Mouse (Mus musculus): Measurements from ENCODE around the gene D630003M21Rik. TPM values are rescaled to one million over a fixed set of nuclear protein-coding genes. Genes with fewer than 3 reads are reported as not detected.
A peak's percentile ranks its signal among the peaks of the same experiment; 100 is the strongest.

D630003M21Rik gene
- polyA plus RNA-seq, 1 experiment = 3.7 TPM

DNA sequence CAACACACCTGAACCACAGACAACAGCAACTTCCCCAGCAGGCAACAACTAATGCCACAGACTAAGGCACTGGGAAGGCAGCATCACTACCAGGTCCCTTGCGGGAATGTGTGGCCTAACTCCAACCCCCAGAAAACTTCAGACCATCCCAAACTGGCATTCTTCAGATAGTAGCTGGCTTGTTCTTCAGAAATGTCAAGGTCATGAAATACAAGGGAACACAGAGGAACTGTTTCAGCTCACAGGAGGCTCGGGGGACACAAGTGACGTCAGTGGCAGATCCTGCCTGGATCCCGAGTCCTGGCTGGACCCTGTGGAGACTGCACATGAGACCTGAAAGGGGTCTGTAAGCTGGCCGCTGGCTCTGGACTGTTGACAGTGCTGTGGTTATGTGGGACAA is 24.8 kb upstream of the D630003M21Rik start:
- no peak for DNase-seq (ENCODE audit: low read depth)
- TF ChIP-seq POLR2A (IDR thresholded peaks at IDR 0.05; ENCODE audit: borderline replicate concordance, extremely low read depth, insufficient read depth, insufficient read length, poor library complexity, severe bottlenecking) (no peak), CTCF (IDR thresholded peaks at IDR 0.05; ENCODE audit: borderline replicate concordance, extremely low read depth, insufficient read depth, insufficient read length) (no peak)

GRCm38 (mm10) chr2:158250558-158250957 is 21.5 kb upstream of the D630003M21Rik start:
- TF ChIP-seq POLR2A (IDR thresholded peaks at IDR 0.05; ENCODE audit: borderline replicate concordance, extremely low read depth, insufficient read depth, insufficient read length, poor library complexity, severe bottlenecking) (no peak), CTCF (IDR thresholded peaks at IDR 0.05; ENCODE audit: borderline replicate concordance, extremely low read depth, insufficient read depth, insufficient read length) (no peak)
- DNase-seq (ENCODE audit: low read depth) = no peak

DNA sequence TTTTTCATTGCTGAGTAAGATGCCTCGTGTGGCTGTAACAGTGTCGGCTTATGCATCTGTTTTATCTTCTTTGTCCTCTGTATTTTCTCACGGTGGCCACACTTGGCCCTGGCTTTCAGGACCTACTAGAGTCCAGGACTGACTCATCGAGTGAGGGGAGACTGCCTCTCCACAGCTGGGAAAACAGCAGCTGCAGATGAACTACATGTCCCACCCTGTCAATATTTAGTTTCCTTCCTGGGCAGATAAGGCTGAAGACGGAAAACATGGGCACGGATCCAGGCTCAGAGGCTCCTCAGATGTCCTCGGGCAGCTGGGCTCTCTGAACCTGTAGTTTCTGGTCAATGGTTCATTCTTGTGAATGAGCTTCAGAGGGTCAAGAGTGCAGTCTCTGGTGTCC is 19.3 kb upstream of the D630003M21Rik start:
- no peak for DNase-seq (ENCODE audit: low read depth)
- TF ChIP-seq CTCF (IDR thresholded peaks at IDR 0.05; ENCODE audit: borderline replicate concordance, extremely low read depth, insufficient read depth, insufficient read length) = no peak
- no peak for TF ChIP-seq POLR2A (IDR thresholded peaks at IDR 0.05; ENCODE audit: borderline replicate concordance, extremely low read depth, insufficient read depth, insufficient read length, poor library complexity, severe bottlenecking)

DNA sequence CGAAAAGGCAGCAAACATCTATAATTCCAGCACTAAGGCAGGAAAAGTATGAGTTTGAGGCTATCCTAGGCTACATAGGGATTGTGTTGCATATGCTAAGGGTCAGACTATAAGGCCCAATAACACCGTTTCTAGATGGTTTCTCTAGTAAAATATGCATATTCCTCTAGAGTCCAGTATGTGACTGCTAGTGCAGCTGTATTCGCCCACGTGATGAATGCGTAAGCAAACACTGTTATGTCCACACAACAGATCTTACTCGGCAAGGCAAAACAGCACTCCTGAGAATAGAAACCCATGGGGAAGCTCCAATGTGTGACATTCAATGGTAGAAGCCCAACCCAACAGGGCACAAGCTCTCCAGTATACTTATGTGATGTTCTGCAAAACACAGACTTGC is 18.8 kb upstream of the D630003M21Rik start:
- TF ChIP-seq POLR2A (IDR thresholded peaks at IDR 0.05; ENCODE audit: borderline replicate concordance, extremely low read depth, insufficient read depth, insufficient read length, poor library complexity, severe bottlenecking) = no peak
- no peak for TF ChIP-seq CTCF (IDR thresholded peaks at IDR 0.05; ENCODE audit: borderline replicate concordance, extremely low read depth, insufficient read depth, insufficient read length)
- DNase-seq (ENCODE audit: low read depth) = no peak

DNA sequence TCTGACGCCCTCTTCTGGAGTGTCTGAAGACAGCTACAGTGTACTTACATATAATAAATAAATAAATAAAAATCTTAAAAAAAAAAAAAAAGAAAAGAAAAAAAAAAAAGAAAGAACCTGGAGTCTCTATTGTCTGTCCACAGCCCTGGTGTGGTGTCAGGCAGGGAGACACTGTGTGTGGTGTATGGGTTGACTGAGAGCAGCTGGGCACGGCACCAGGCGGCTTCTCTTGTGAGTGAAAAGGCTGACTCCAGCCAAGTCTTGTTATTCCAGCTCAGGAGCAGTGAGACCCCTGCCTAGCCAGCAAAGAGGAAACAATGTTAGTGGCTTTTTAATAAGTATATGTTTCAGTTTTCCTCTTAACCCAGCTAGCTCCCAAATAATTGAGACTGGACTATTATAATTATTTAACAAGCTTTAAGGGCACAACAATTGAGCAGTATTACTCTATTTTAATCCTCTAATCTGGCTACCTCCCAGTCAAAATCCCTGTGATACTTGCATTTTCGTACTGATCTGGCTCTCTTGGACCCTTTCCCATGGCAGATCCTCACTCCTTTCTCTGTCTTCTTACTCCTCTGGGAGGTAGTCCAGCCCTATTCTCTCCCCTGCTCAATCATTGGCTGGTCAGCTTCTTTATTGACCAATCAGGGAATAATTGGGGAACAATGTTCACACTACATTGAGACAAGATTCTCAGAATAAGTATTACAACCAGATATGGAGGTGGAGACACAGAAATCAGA is 16.2 kb upstream of the D630003M21Rik start:
- DNase-seq (ENCODE audit: low read depth) = peak; percentile 67

DNA sequence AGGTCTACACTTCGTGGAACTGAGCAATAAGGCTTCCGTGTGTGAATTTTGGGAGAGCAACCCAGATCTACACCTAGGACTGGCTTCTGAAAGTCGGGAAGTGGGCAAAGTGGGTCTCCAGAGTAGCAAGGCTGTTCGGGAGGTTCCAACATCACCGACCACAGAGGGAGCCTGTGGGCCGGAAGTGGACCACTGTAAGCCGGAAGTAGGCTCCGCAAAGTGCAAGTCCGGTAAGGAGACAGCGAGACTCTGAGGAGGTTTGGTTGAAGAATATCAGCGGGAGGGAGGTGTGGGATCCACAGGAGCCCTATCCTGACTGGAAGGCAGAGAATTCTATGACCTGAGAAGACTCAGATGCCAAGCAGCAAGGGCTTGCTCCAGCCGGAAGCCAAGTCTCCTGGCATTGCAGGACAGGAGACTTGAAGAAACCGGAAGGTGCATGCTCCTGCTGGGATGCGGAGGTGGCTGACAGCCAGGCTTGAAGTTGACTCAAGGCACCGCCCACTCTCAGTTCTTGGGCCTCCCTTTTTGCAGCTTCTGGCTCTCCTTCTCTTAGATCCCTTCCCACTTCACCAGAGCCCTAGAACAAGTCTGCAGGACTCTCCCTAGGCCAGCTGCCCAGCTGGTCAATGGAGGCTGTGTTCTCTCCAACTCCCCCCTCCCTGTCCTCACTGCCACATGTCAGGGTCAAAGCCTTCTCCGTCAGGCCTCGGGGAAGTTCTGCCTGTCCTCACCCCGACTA is 14.3 kb upstream of the D630003M21Rik start:
- TF ChIP-seq CTCF (IDR thresholded peaks at IDR 0.05; ENCODE audit: borderline replicate concordance, extremely low read depth, insufficient read depth, insufficient read length) (no peak), POLR2A (IDR thresholded peaks at IDR 0.05; ENCODE audit: borderline replicate concordance, extremely low read depth, insufficient read depth, insufficient read length, poor library complexity, severe bottlenecking) (no peak)
- no peak for DNase-seq (ENCODE audit: low read depth)

More for the DNA sequence above, 16.2 kb upstream of the D630003M21Rik start:
- no peak for TF ChIP-seq CTCF (IDR thresholded peaks at IDR 0.05; ENCODE audit: borderline replicate concordance, extremely low read depth, insufficient read depth, insufficient read length)
- TF ChIP-seq POLR2A (IDR thresholded peaks at IDR 0.05; ENCODE audit: borderline replicate concordance, extremely low read depth, insufficient read depth, insufficient read length, poor library complexity, severe bottlenecking) = no peak

DNA sequence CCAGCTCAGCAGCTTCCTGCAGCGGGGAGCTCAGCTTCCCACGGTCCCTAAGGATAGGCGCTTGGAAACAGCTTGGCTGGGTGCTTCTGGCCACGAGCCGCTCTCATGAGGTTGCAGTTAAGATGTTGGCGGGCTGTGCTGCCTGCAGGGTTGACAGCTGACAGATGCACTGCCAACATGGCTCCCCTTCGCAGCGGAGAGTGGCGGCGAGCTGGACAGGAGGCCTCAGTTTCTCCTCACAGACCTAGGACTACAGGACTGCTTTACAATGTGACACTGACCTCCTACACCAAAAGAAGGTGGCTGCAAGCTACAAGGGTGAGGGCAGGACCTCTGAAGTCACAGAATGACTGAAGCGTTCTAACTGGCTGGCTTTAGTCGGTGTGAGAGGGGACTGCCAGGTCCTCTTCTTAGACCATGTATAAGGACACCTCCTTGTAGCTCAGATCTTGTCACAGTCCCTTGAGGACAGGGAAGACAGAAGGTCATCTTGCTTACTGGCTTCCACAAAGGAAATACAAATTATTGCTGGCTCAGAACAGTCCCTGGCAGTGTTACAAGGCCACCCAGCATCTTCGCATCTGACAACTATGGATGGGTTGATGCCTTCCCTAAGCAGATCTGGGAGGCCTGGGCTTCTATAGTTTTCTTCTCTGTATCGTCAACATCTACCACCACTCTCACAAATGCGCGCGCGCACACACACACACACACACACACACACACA is 13.3 kb upstream of the D630003M21Rik start:
- peak; percentile 50 for DNase-seq (ENCODE audit: low read depth)
- TF ChIP-seq CTCF (IDR thresholded peaks at IDR 0.05; ENCODE audit: borderline replicate concordance, extremely low read depth, insufficient read depth, insufficient read length) (no peak), POLR2A (IDR thresholded peaks at IDR 0.05; ENCODE audit: borderline replicate concordance, extremely low read depth, insufficient read depth, insufficient read length, poor library complexity, severe bottlenecking) (no peak)

GRCm38 (mm10) chr2:158241126-158241738 is 12.2 kb upstream of the D630003M21Rik start:
- no peak for TF ChIP-seq CTCF (IDR thresholded peaks at IDR 0.05; ENCODE audit: borderline replicate concordance, extremely low read depth, insufficient read depth, insufficient read length)
- TF ChIP-seq POLR2A (IDR thresholded peaks at IDR 0.05; ENCODE audit: borderline replicate concordance, extremely low read depth, insufficient read depth, insufficient read length, poor library complexity, severe bottlenecking) = no peak
- no peak for DNase-seq (ENCODE audit: low read depth)

GRCm38 (mm10) chr2:158238101-158238500 is 9.1 kb upstream of the D630003M21Rik start:
- no peak for TF ChIP-seq CTCF (IDR thresholded peaks at IDR 0.05; ENCODE audit: borderline replicate concordance, extremely low read depth, insufficient read depth, insufficient read length)
- no peak for TF ChIP-seq POLR2A (IDR thresholded peaks at IDR 0.05; ENCODE audit: borderline replicate concordance, extremely low read depth, insufficient read depth, insufficient read length, poor library complexity, severe bottlenecking)
- no peak for DNase-seq (ENCODE audit: low read depth)

DNA sequence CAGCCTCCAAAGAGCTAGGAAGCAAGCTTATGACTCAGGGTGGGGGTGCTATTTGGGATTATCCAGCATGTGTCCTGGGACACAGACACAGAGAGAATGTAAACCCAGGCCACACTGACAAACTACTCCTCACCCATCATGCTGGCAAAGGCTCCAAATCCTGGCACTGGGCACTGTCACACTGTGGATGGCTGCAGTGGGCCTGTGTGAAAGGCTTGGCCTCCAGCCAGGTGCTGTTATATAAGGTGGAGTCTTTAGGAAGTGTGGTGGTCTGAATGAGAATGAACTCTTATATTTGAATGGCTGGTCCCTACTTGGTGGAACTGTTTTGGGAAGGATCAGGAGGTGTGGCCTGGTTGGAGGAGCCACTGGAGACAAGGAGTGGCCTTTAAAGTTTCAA is 7.7 kb upstream of the D630003M21Rik start:
- no peak for DNase-seq (ENCODE audit: low read depth)
- TF ChIP-seq POLR2A (IDR thresholded peaks at IDR 0.05; ENCODE audit: borderline replicate concordance, extremely low read depth, insufficient read depth, insufficient read length, poor library complexity, severe bottlenecking) (no peak), CTCF (IDR thresholded peaks at IDR 0.05; ENCODE audit: borderline replicate concordance, extremely low read depth, insufficient read depth, insufficient read length) (no peak)

DNA sequence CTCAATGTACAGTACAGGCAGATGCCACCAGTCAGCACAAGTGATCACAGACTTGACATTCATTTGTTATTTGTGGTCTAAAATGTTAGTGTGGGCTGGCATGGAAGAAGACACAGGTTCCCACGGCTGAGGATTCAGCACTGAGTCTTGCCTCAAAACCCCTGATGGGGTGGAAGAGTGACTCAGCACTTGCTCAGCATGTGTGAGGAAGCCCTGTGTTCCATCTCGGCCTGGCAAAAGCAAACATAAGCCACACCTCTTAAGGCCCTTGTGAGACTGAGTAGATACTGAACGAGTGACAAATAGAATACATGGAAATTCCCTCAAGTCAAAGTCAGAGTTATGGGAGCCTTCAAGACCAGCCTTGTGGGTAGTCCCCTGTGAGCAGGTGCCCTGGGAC is 4.1 kb upstream of the D630003M21Rik start:
- no peak for DNase-seq (ENCODE audit: low read depth)
- TF ChIP-seq POLR2A (IDR thresholded peaks at IDR 0.05; ENCODE audit: borderline replicate concordance, extremely low read depth, insufficient read depth, insufficient read length, poor library complexity, severe bottlenecking) (no peak), CTCF (IDR thresholded peaks at IDR 0.05; ENCODE audit: borderline replicate concordance, extremely low read depth, insufficient read depth, insufficient read length) (no peak)
